Mouse (Mus musculus) liver, postnatal 0 days (tissue): ENCODE measurements around the gene Lrfn4.

Experiments
- CTCF ChIP-seq: sonication (generic); IDR thresholded peaks from 2 replicates; pipeline ENCODE4 v1.5.1; 2016; ENCODE audit warnings: antibody characterized with exemption, low read depth
- EP300 ChIP-seq: IDR thresholded peaks from 2 replicates; pipeline ENCODE4 v1.6.1; 2016; ENCODE audit warnings: antibody characterized with exemption, low read depth, mild to moderate bottlenecking

DNA sequence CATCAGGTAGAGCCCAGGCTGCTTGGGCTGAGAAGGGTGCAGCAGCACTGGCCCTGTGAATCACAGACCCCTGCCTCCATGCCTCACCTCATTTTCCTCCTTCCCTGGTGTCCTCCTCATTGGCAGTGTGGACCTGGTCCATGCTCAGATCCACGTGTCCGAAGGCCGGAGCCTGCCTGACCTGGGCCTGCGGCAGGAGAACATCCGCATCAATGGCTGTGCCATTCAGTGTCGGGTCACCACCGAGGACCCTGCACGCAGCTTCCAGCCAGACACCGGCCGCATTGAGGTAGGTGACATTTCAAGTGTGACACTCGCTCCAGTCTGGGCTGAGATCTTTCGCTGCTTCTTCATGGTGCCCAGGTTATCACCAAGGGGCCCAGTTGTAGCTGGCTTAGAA, 8.1 kb downstream of the Lrfn4 start:
- no peak for TF ChIP-seq CTCF
- no peak for TF ChIP-seq EP300
